Mouse (Mus musculus) liver, embryonic 14.5 days (tissue): ENCODE measurements around the gene Klk1. TPM values are rescaled to one million over a fixed set of nuclear protein-coding genes. Genes with fewer than 3 reads are reported as not detected.

Experiments
- ATAC-seq: fragments of 200-750 bp; cut with Nextera tagmentation; 2 replicates; pipeline ENCODE4 v1.8.0; 2017; ENCODE audit warnings: moderate number of reproducible peaks, mild to moderate bottlenecking, moderate library complexity; ENCODE audit not compliant: insufficient read depth
- DNase-seq, 3 experiments: peaks; one replicate each; pipeline ENCODE4 v3.0.0-alpha.2; 2012 to 2013; ENCODE audit warnings: low read depth in 3 of 3, low spot score in 3 of 3
- H3K27ac ChIP-seq: fragments of 300-500 bp; sonication (generic); 2 replicates; pipeline ENCODE4 v1.5.1; 2014; ENCODE audit warnings: moderate library complexity, mild to moderate bottlenecking, control low read depth, inconsistent platforms
- H3K27me3 ChIP-seq: fragments of 300-500 bp; sonication (generic); 2 replicates; pipeline ENCODE4 v1.6.1; 2014; ENCODE audit warnings: mild to moderate bottlenecking, low read length, moderate library complexity; ENCODE audit not compliant: control insufficient read depth, insufficient read depth
- H3K36me3 ChIP-seq: fragments of 300-500 bp; sonication (generic); replicated peaks from 2 replicates; pipeline ENCODE4 v1.6.1; 2014; ENCODE audit warnings: low read depth; ENCODE audit not compliant: control insufficient read depth, insufficient read depth
- H3K4me1 ChIP-seq, 2 experiments: fragments of 200-500 bp in 1 of 2; fragments of 300-500 bp in 1 of 2; sonication (generic) in 1 of 2; replicated peaks; 2 replicates each; pipeline ENCODE4 v1.6.1; 2012 to 2014; ENCODE audit warnings: antibody characterized with exemption in 1 of 2, inconsistent platforms in 1 of 2, low read length in 1 of 2; ENCODE audit not compliant: control insufficient read depth in 2 of 2, insufficient read depth in 2 of 2
- H3K4me2 ChIP-seq: fragments of 300-500 bp; sonication (generic); 2 replicates; pipeline ENCODE4 v1.6.1; 2014; ENCODE audit warnings: low read depth, mild to moderate bottlenecking, control low read depth, moderate library complexity
- H3K4me3 ChIP-seq, 2 experiments: fragments of 200-500 bp in 1 of 2; fragments of 300-500 bp in 1 of 2; sonication (generic) in 1 of 2; 2 replicates each; pipeline ENCODE4 v1.5.1; 2012 to 2014; ENCODE audit warnings: low read depth in 2 of 2, low read length in 2 of 2, mild to moderate bottlenecking in 2 of 2, control low read depth in 1 of 2, inconsistent platforms in 1 of 2, moderate library complexity in 1 of 2; ENCODE audit not compliant: insufficient read depth in 1 of 2
- H3K9ac ChIP-seq: fragments of 300-500 bp; sonication (generic); replicated peaks from 2 replicates; pipeline ENCODE4 v1.6.1; 2014; ENCODE audit warnings: mild to moderate bottlenecking, control low read depth, moderate library complexity
- H3K9me3 ChIP-seq: fragments of 300-500 bp; sonication (generic); 2 replicates; pipeline ENCODE4 v1.6.1; 2016; ENCODE audit warnings: low read length, mixed read lengths; ENCODE audit not compliant: control insufficient read depth
- CTCF ChIP-seq: IDR thresholded peaks from 2 replicates; pipeline ENCODE4 v1.5.1; 2016; ENCODE audit warnings: antibody characterized with exemption, low read depth, control low read depth
- EP300 ChIP-seq: IDR thresholded peaks from 2 replicates; pipeline ENCODE4 v1.6.1; 2016; ENCODE audit warnings: antibody characterized with exemption, low read depth
- WGBS: fragments of 180-500 bp; shearing (Covaris S2); extraction: QIAGEN DNeasy Blood & Tissue Kit; methylation state at CpG from one replicate; pipeline ENCODE4 v1.1.7; 2014; ENCODE audit not compliant: insufficient replicate concordance; 5-methylcytosine and 5-hydroxymethylcytosine counted together
- polyA plus RNA-seq, 2 experiments: library from polyadenylated mRNA; depleted of rRNA in 1 of 2; stranded (reverse) in 1 of 2; unstranded in 1 of 2; fragments of >200 nt; fragmentation: Nextera tagmentation in 1 of 2; extraction: Ambion mirVana in 1 of 2; gene quantifications; 2 replicates each; pipeline versions ENCODE4 v1.2.1 to v1.2.3; 2012 to 2014

Klk1 gene
- polyA plus RNA-seq, 2 experiments = not detected

DNA sequence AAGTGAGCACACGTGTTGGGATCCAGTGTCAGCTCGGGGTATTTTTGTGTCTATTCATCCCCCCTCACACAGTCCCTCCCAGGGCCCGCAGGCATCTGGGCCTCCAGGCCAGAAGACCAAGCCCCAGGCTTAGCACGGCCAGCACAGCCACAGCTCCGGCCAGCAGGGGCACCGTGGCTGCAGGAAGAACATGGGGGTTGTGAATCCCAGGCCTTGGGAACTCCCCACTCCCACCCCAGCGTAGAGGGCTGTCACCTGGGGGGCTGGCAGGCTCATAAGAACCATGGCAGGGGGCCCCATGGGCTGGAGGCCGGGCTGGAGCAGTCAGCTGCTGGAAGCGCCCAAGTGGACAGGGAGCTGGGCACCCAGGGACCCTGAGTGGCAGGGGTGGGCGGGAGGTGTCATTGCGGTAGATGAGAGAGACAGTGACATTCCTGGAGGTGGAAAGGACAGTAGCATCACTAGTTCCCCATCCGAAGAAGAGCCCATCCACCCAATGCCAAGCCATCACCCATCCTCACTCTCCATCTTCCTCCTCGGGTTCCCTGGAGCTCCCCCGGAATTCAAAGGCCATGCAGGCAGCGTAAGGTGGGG, 28.0 kb downstream of the Klk1 start:
- Histone ChIP-seq H3K4me1 (no peaks in the 10 kb centered on the region), H3K36me3 (peaks cover 36% of the 10 kb centered on the region), H3K4me3 (no peak overlapping the region), H3K9me3 (no peaks in the 10 kb centered on the region), H3K27me3 (no peaks in the 10 kb centered on the region), H3K4me2 (no peak overlapping the region), H3K9ac (no peak overlapping the region), H3K27ac (no peak overlapping the region)
- DNase-seq = no peak
- TF ChIP-seq CTCF (no peak), EP300 (no peak)
- peak; percentile 18; the same call in 1 of the 2 replicates for ATAC-seq
- WGBS = 68% methylated on average over 15 of the region's 15 CpGs

DNA sequence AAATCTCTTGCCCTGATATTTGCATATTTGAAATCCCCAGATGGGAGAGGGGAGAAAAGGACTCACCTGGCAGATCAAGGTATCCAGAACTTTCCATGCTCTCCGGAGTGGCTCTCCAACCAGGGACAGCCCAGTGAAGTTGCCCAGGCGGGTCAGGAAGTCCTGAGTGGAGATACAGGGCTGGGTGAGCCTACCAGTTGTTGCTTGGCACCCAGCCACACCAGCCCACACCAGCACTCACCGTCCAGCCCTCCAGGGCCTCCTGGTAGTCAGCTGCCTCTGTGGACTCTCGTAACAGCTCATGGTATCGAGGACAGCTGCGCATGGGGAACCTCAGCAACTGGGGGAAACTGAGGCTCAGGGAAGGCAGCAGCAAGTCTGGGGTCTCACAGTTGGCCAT, 29.8 kb downstream of the Klk1 start:
- H3K27me3 ChIP-seq = no peaks in the 10 kb centered on the region
- DNase-seq = no peak
- H3K4me2 ChIP-seq = no peak overlapping the region
- peaks cover 21% of the 10 kb centered on the region for H3K36me3 ChIP-seq
- H3K27ac ChIP-seq = no peak overlapping the region
- TF ChIP-seq EP300 = no peak
- TF ChIP-seq CTCF = no peak
- H3K9ac ChIP-seq = no peak overlapping the region
- H3K4me3 ChIP-seq = no peak overlapping the region
- H3K9me3 ChIP-seq = no peaks in the 10 kb centered on the region
- no peak for ATAC-seq
- WGBS = 69% methylated on average over 6 of the region's 6 CpGs
- H3K4me1 ChIP-seq = no peaks in the 10 kb centered on the region

DNA sequence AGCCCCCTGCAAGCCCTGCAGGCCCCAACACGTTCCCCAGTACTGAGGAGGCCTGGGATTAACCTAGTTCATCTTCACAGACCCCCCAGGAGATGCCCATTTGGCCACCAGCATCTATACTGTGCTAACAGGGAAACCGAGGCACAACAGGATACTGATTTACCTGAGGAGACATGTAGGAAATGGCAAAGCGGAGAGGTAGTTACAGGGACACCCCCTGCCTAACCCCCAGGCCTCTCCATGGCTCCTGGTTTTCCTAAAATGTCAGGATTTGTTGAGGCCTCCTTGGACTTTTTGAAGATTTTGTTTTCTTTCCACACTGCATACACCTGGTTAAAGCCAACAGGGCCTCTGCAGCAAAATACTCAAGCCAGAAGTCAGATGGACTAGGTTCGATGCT, 32.1 kb downstream of the Klk1 start, which contains the start of gene Acp4:
TSS of gene Acp4 (minus strand) at position 101 of the 400 bp plus-strand sequence.
- Histone ChIP-seq H3K9ac (no peak within 1 kb of the TSS), H3K9me3 (no peaks in the 10 kb centered on the region), H3K4me3 (no peak within 1 kb of the TSS), H3K27ac (no peak within 1 kb of the TSS), H3K4me2 (no peak within 1 kb of the TSS), H3K4me1 (no peaks in the 10 kb centered on the region), H3K27me3 (peaks cover 3% of the 10 kb centered on the region; the same call in 1 of the 2 replicates), H3K36me3 (peaks cover 7% of the 10 kb centered on the region; the same call in 1 of the 2 replicates)
- no peak for TF ChIP-seq CTCF
- TF ChIP-seq EP300 = no peak
- ATAC-seq (no peak), DNase-seq (no peak)
- 52% methylated on average over 4 of the region's 4 CpGs for WGBS

DNA sequence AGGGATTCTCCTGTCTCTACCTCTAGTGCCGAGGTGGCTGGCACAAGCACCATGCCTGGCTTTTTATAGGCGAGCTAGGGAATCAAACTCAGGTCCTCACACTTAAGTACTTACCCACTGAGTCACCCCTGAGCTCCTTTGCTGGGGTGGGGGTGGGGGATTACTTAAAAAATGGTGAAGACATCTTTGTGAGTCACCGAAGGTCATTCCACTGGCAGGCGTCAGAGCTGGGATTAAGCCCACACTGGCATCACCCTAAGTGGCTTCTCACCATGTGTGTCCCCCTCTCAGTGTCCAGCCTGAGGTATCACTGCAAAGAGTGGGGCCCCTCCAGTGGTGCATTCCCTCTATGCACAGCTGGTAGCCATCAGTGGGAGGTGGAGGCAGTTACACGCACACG, 35.2 kb downstream of the Klk1 start:
- Histone ChIP-seq H3K4me2 (no peak overlapping the region), H3K9ac (no peak overlapping the region), H3K27me3 (peaks cover 3% of the 10 kb centered on the region), H3K4me1 (no peaks in the 10 kb centered on the region), H3K4me3 (no peak overlapping the region), H3K27ac (no peak overlapping the region), H3K36me3 (no peaks in the 10 kb centered on the region), H3K9me3 (no peaks in the 10 kb centered on the region)
- WGBS = 57% methylated on average over 6 of the region's 6 CpGs
- ATAC-seq = no peak
- TF ChIP-seq CTCF (no peak), EP300 (no peak)
- DNase-seq = no peak

DNA sequence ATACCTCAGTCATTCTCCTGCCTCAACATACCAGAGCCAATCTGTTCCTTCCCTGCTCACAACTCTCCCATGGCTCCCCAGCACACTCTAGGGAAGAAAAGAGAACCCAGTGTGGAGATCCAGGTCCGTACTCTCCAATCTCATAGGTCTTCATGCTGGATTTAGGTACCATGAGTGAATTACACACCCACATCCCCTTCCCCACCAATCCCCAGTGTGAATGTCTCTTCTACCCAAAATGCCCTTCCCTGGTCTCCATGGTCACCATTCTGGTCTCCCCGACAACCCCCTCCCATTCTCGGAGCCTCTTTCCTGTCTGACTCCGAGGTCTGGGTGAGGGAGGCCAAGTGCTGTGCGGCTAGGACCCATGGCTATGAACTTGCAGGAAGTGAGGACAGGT, 36.0 kb downstream of the Klk1 start, which contains the start of gene Gm15517:
TSS of gene Gm15517 (plus strand) at position 301 of the 400 bp plus-strand sequence.
- Histone ChIP-seq H3K4me3 (no peak within 1 kb of the TSS), H3K27me3 (peaks cover 3% of the 10 kb centered on the region), H3K9ac (no peak within 1 kb of the TSS), H3K4me1 (no peaks in the 10 kb centered on the region), H3K4me2 (no peak within 1 kb of the TSS), H3K27ac (no peak within 1 kb of the TSS), H3K36me3 (no peaks in the 10 kb centered on the region), H3K9me3 (no peaks in the 10 kb centered on the region)
- ATAC-seq (no peak), DNase-seq (no peak)
- 36% methylated on average over 5 of the region's 5 CpGs for WGBS
- TF ChIP-seq EP300 (no peak), CTCF (no peak)
